Mouse (Mus musculus) cerebellum, postnatal 10 days (tissue): ENCODE measurements around the gene Plxna3.
A peak's percentile ranks its signal among the peaks of the same experiment; 100 is the strongest.

Experiments
- DNase-seq, 2 experiments: peaks; one replicate each; pipeline ENCODE4 v3.0.0; 2021; ENCODE audit warnings: mixed read lengths in 2 of 2

Gene Plxna3

GRCm38 (mm10) chrX:74368209-74368909 lies 39.5 kb downstream of the Plxna3 start:
- DNase-seq = peak; percentile 81 to 85

DNA sequence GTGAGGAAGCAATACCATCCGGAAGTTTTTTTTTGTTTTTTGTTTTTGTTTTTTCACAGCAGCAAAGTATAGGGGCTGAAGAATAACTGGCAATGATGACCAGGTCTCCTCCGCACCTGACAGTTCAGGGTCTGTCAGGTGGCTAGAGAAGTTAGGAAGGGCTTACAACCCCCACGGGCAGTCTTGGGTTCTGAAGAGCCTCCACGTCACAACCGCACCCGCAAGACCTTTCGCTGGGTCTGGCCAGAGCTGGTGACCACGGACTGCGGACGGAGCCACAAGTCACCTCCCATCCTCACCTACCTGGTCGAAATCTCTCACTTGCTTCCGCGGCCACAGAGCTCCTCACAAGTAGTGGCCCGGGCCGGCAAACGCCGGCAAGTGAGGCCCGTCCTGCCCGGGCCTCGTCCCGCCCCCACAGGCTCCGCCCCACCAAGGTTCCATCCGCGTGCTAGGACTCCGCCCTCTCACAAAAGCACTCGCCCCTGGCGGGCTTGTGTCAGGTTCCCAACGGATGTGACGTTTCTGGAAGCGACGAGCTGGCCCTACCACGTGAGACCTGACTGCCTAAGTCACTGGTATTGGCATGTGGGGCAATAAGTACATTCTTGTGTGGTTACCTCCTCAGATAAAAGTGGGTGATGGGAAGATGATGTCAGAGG lies 44.2 kb downstream of the Plxna3 start, which contains the start of the genes Ubl4a and Slc10a3:
Ubl4a (minus strand) TSS at position 331 of the 662 bp plus-strand sequence.
Slc10a3 (minus strand) TSS at position 462 of the 662 bp plus-strand sequence.
- peak; percentile 82 to 89 for DNase-seq

DNA sequence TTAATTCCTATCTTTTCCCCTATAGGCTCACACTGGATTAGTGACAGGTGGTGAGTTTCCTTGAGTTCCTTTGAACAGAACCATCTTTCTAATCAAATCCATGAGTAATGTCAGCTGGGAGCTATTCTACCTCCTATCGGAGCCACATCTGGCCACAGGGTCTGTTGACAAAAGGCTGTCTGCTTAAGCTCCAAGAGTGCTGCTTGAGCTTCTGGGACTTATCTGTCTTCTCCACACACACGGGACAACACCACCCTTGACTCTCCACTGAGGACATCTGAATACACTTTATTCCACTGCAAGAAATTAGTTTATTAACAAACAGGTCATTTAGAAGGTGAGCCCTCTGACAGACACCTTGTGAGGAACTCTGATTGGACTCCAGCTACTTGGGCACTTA lies 55.6 kb downstream of the Plxna3 start:
- DNase-seq = no peak

DNA sequence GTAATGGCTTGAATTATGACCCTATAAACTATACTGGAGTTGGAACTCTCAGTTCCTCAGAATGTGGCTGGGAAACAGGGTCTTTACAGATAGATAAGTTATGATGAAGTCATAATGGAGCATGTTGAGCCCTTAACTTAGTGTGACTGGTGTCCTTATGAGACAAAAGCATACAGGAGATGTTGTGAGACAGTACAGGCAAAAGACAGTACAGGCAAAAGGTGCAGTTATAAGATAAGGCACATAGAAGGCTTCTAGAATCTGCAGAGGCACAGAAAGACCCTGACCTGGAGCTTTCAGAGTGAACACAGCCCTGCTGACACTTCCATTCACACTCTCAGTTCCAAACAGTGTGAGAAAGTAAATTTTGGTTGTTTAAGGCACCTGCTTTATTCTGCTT lies 59.3 kb downstream of the Plxna3 start:
- no peak for DNase-seq

GRCm38 (mm10) chrX:74392535-74393443 lies 63.9 kb downstream of the Plxna3 start, which contains the start of the genes Fam3a and Ikbkg:
Gene Fam3a (minus strand): TSS chrX:74393272.
Gene Ikbkg (plus strand): TSS chrX:74393290.
- peak; percentile 83 to 88 for DNase-seq
